Mouse (Mus musculus) hindbrain, embryonic 13.5 days (tissue): ENCODE measurements around the gene Gpm6a. TPM values are rescaled to one million over a fixed set of nuclear protein-coding genes. Genes with fewer than 3 reads are reported as not detected.

Experiments
- ATAC-seq: fragments of 200-750 bp; cut with Nextera tagmentation; 2 replicates; pipeline ENCODE4 v1.8.0; 2017; ENCODE audit warnings: moderate TSS enrichment; ENCODE audit not compliant: low FRiP score
- H3K27ac ChIP-seq: fragments of 300-500 bp; sonication (generic); 2 replicates; pipeline ENCODE4 v1.5.1; 2015; ENCODE audit warnings: inconsistent platforms, mild to moderate bottlenecking, moderate library complexity
- H3K27me3 ChIP-seq: fragments of 300-500 bp; sonication (generic); 2 replicates; pipeline ENCODE4 v1.6.1; 2015; ENCODE audit warnings: mild to moderate bottlenecking, inconsistent platforms
- H3K36me3 ChIP-seq: fragments of 300-500 bp; sonication (generic); 2 replicates; pipeline ENCODE4 v1.6.1; 2015; ENCODE audit warnings: mild to moderate bottlenecking, inconsistent platforms
- H3K4me1 ChIP-seq: fragments of 300-500 bp; sonication (generic); replicated peaks from 2 replicates; pipeline ENCODE4 v1.6.1; 2015; ENCODE audit warnings: inconsistent platforms
- H3K4me2 ChIP-seq: fragments of 300-500 bp; sonication (generic); 2 replicates; pipeline ENCODE4 v1.6.1; 2015; ENCODE audit warnings: inconsistent platforms, mild to moderate bottlenecking, moderate library complexity
- H3K4me3 ChIP-seq: fragments of 300-500 bp; sonication (generic); 2 replicates; pipeline ENCODE4 v1.5.1; 2015; ENCODE audit warnings: mild to moderate bottlenecking, inconsistent platforms
- H3K9ac ChIP-seq: fragments of 300-500 bp; sonication (generic); 2 replicates; pipeline ENCODE4 v1.6.1; 2015; ENCODE audit warnings: mild to moderate bottlenecking, inconsistent platforms
- H3K9me3 ChIP-seq: fragments of 300-500 bp; sonication (generic); 2 replicates; pipeline ENCODE4 v1.6.1; 2016; ENCODE audit warnings: inconsistent platforms
- WGBS: fragments of 180-500 bp; shearing (Covaris S2); methylation state at CpG from one replicate; pipeline ENCODE4 v1.1.7; 2015; 5-methylcytosine and 5-hydroxymethylcytosine counted together
- polyA plus RNA-seq: library from polyadenylated mRNA; unstranded; fragments of >200 nt; fragmentation: Nextera tagmentation; extraction: Ambion mirVana; gene quantifications from 2 replicates; pipeline ENCODE4 v1.2.1, GENCODE M21; 2015

The Gpm6a gene
- polyA plus RNA-seq, 1 experiment from 2014 or later, result 347 TPM

DNA sequence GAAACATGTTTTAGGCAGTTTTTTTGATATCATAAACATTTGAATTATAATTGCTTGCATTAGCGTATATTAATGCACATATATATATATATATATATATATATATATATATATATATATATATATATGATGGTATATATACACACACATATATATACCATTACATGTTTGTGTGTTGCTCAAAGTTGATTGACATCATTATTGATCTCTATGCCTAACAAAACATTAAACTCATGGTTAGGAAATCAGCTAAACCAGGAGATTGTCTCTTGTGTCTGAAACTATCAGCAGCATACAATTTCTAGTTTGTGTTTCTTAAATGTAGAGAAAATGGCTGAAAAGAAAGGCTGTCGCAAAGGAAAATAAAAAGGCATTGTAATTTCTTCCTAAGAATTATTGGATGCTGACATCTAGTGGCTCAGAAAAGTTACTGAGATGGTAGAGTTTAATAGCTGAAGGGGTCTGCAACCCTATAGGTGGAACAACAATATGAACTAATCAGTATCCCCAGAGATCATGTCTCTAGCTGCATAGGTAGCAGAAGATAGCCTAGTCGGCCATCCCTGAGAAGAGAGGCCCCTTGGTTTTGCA lies 149.3 kb downstream of the Gpm6a start:
- peak; percentile 67 for ATAC-seq

More for the DNA sequence above, 149.3 kb downstream of the Gpm6a start:
- no peak overlapping the region for H3K9ac ChIP-seq
- no peak overlapping the region for H3K27ac ChIP-seq
- H3K36me3 ChIP-seq, result no peaks in the 10 kb centered on the region
- no peak overlapping the region for H3K4me2 ChIP-seq
- no peak overlapping the region for H3K4me3 ChIP-seq
- no peaks in the 10 kb centered on the region for H3K27me3 ChIP-seq
- H3K9me3 ChIP-seq, result no peaks in the 10 kb centered on the region
- H3K4me1 ChIP-seq, result no peaks in the 10 kb centered on the region
- 42% methylated on average over 3 of the region's 3 CpGs for WGBS

Other genes starting within 250 kb of the Gpm6a start
- 12.0 and 12.7 TPM in 2 replicates for gene Wdr17, start 67.7 kb upstream of the Gpm6a start, polyA plus RNA-seq